Mouse (Mus musculus) thymus, adult 2 months (tissue): Measurements from ENCODE around the gene Tubgcp6. TPM values are rescaled to one million over a fixed set of nuclear protein-coding genes. Genes with fewer than 3 reads are reported as not detected.

Source experiments
- DNase-seq: peaks from one replicate; pipeline ENCODE4 v3.0.0; 2021
- H3K27ac ChIP-seq: fragments of 200-500 bp; 2 replicates; pipeline ENCODE4 v1.5.1; 2012; ENCODE audit warnings: low read length, control low read depth; ENCODE audit not compliant: control insufficient read depth, insufficient read depth
- H3K27me3 ChIP-seq: fragments of 200-500 bp; 2 replicates; pipeline ENCODE4 v1.6.1; 2012; ENCODE audit warnings: mild to moderate bottlenecking, low read length, moderate library complexity, mixed read lengths; ENCODE audit not compliant: control insufficient read depth, insufficient read depth
- H3K36me3 ChIP-seq: fragments of 200-500 bp; 2 replicates; pipeline ENCODE4 v1.6.1; 2012; ENCODE audit warnings: mild to moderate bottlenecking, low read length, moderate library complexity; ENCODE audit not compliant: control insufficient read depth, insufficient read depth
- H3K4me1 ChIP-seq: fragments of 200-500 bp; replicated peaks from 2 replicates; pipeline ENCODE4 v1.6.1; 2012; ENCODE audit warnings: low read length; ENCODE audit not compliant: control insufficient read depth, insufficient read depth
- H3K4me3 ChIP-seq: fragments of 200-500 bp; 2 replicates; pipeline ENCODE4 v1.5.1; 2012; ENCODE audit warnings: mild to moderate bottlenecking, low read length, control low read depth, moderate library complexity; ENCODE audit not compliant: control insufficient read depth, insufficient read depth
- CTCF ChIP-seq: fragments of 200-500 bp; IDR thresholded peaks from 2 replicates; pipeline ENCODE4 v1.5.1; 2012; ENCODE audit warnings: mild to moderate bottlenecking, control low read depth, low read length, moderate library complexity, borderline replicate concordance; ENCODE audit not compliant: control insufficient read depth, poor library complexity, insufficient read depth; ENCODE audit errors: extremely low read depth
- POLR2A ChIP-seq: fragments of 200-500 bp; IDR thresholded peaks from 2 replicates; pipeline ENCODE4 v1.6.1; 2012; ENCODE audit warnings: mild to moderate bottlenecking, low read length, control low read depth, moderate library complexity; ENCODE audit not compliant: control insufficient read depth, poor library complexity, insufficient read depth; ENCODE audit errors: extremely low read depth
- WGBS: fragments of 180-500 bp; shearing (Covaris S2); methylation state at CpG from one replicate; pipeline ENCODE4 v1.1.7; 2018; 5-methylcytosine and 5-hydroxymethylcytosine counted together
- polyA plus RNA-seq: library from polyadenylated mRNA; depleted of rRNA; stranded (reverse); fragments of >200 nt; gene quantifications from 2 replicates; pipeline ENCODE4 v1.2.3, GENCODE M21; 2012

The Tubgcp6 gene
- polyA plus RNA-seq, 1 experiment, result 97.4 TPM

GRCm38 (mm10) chr15:89088607-89089247, 34.2 kb downstream of the Tubgcp6 start, which contains the start of gene Selenoo:
Gene Selenoo (plus strand): TSS chr15:89089084.
- peak; percentile 73; the same call in 1 of the 2 replicates for TF ChIP-seq POLR2A
- TF ChIP-seq CTCF, result no peak
- Histone ChIP-seq H3K36me3 (peaks cover 9% of the 10 kb centered on the region; the same call in 1 of the 2 replicates), H3K27ac (no peak within 1 kb of the TSS), H3K4me1 (peaks cover 13% of the 10 kb centered on the region), H3K4me3 (peak within 1 kb of the TSS; percentile 66), H3K27me3 (no peaks in the 10 kb centered on the region)
- DNase-seq, result peak; percentile 83
- WGBS, result 2% methylated on average over 38 of the region's 38 CpGs

GRCm38 (mm10) chr15:89084826-89085225, 38.1 kb downstream of the Tubgcp6 start:
- Histone ChIP-seq H3K4me3 (no peak overlapping the region), H3K27me3 (no peaks in the 10 kb centered on the region), H3K27ac (no peak overlapping the region), H3K36me3 (peaks cover 15% of the 10 kb centered on the region), H3K4me1 (peaks cover 4% of the 10 kb centered on the region)
- WGBS, result 98% methylated on average over 2 of the region's 2 CpGs
- TF ChIP-seq POLR2A, result no peak
- no peak for TF ChIP-seq CTCF
- no peak for DNase-seq

- Histone ChIP-seq H3K36me3 (peaks cover 15% of the 10 kb centered on the region), H3K27ac (no peak overlapping the region), H3K4me3 (no peak overlapping the region), H3K4me1 (peaks cover under 1% of the 10 kb centered on the region; the same call in 1 of the 2 replicates), H3K27me3 (no peaks in the 10 kb centered on the region)
- no peak for DNase-seq
- WGBS, result 95% methylated on average over 1 of the region's 1 CpGs
- TF ChIP-seq CTCF (no peak), POLR2A (no peak)
Observed at GRCm38 (mm10) chr15:89083906-89084305, 39.0 kb downstream of the Tubgcp6 start.

GRCm38 (mm10) chr15:89078208-89078836, 44.6 kb downstream of the Tubgcp6 start:
- H3K4me1 ChIP-seq, result peaks cover 37% of the 10 kb centered on the region
- TF ChIP-seq POLR2A (0 out of 2 replicates have a peak, but pooled peaks have one; percentile 20), CTCF (no peak)
- H3K27me3 ChIP-seq, result no peaks in the 10 kb centered on the region
- H3K4me3 ChIP-seq, result peak overlapping the region; percentile 50
- DNase-seq, result peak; percentile 72
- peaks cover 6% of the 10 kb centered on the region for H3K36me3 ChIP-seq
- H3K27ac ChIP-seq, result peak overlapping the region; percentile 73
- 9% methylated on average over 9 of the region's 9 CpGs for WGBS

- Histone ChIP-seq H3K27ac (peak overlapping the region; percentile 16; the same call in 1 of the 2 replicates), H3K36me3 (no peaks in the 10 kb centered on the region), H3K4me1 (peaks cover 37% of the 10 kb centered on the region), H3K4me3 (peak overlapping the region; percentile 97), H3K27me3 (no peaks in the 10 kb centered on the region)
- DNase-seq, result peak; percentile 48
- TF ChIP-seq POLR2A, result peak; percentile 9; the same call in 1 of the 2 replicates
- TF ChIP-seq CTCF, result no peak
- under 1% methylated on average over 34 of the region's 39 CpGs for WGBS
Observed at GRCm38 (mm10) chr15:89076156-89076731, 46.7 kb downstream of the Tubgcp6 start.

- Histone ChIP-seq H3K27me3 (no peaks in the 10 kb centered on the region), H3K36me3 (no peaks in the 10 kb centered on the region), H3K4me1 (peaks cover 37% of the 10 kb centered on the region), H3K4me3 (peak overlapping the region; percentile 78), H3K27ac (no peak overlapping the region)
- peak; percentile 44 for TF ChIP-seq POLR2A
- peak; percentile 67; the same call in 1 of the 2 replicates for TF ChIP-seq CTCF
- DNase-seq, result peak; percentile 84
- WGBS, result under 1% methylated on average over 58 of the region's 59 CpGs
Observed at GRCm38 (mm10) chr15:89075478-89076147, 47.3 kb downstream of the Tubgcp6 start.
